Mouse (Mus musculus): Measurements from ENCODE around the gene Mpp4.

Gene Mpp4

GRCm38 (mm10) chr1:59163030-59163461, at the start of gene Mpp4:
Gene Mpp4, minus strand, starts transcription at chr1:59163389.
- no peak for DNase-seq (ENCODE audit: low read depth)

DNA sequence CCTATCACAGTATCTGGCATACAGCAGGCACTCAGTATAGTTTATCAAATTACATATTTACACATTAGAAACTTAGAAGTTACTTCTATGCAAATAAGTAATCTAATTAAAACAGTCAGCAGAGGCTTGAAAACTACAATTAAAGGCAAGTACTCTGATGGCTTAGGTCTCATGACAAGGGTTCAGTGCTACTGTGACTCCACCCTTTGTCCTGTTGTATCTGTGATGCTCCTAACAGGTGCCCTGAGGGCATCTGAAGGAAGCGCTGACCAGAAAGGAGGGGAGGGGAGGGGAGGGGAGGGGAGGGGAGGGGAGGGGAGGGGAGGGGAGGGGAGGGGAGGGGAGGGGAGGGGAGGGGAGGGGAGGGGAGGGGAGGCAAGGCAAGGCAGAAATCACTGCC, 49.8 kb upstream of the Mpp4 start:
- DNase-seq (ENCODE audit: low read depth) = no peak

DNA sequence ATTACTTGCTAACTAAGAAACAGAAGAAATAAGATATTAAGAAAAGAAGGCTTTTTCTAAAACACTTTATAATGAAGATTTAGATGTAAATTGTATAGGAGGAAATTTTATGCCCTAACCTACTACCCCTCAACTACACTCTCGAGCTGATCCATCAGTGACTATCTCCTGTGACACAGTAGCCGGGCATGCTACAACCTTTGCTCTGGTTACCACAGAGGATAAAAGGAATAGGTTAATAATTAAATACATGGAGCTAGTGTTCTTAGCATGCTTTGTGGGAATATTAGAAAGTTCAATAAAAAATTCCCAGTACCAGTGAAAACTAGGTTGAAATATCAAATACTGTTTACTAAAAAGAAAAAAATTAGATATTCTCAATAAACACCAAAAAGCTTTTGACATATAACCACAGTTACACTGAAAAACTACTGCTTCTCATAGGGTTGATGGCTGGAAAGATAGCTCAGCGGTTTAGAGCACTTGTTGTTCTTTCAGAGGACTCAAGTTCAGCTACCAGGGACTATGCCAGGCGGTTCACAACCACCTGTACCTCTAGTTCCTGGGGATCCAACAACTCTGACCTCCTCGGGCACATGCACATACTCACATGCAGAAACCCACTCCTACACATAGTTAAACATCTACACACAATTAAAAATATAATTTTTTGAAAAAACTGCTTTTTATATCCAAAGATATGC, 49.0 kb upstream of the Mpp4 start:
- DNase-seq (ENCODE audit: low read depth) = no peak

DNA sequence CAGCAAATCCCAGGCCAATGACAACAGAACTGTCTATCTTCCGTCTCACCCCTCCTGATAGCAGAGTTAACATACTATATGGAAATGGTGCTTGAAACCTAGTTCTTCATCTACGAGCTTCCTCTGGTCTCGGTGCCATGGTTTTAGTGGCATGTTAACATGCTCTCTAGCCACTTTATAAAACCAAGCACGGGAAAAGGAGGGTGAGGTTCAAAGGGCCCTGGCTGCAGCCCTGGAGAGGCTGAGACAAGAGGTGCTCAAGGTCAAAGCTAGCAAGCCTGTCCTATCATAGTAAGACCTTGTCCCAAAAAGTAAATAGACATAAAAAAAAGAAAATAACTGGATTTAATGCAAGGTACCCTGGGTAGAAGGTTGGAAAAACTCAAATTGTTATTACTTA, 48.5 kb upstream of the Mpp4 start:
- no peak for DNase-seq (ENCODE audit: low read depth)

DNA sequence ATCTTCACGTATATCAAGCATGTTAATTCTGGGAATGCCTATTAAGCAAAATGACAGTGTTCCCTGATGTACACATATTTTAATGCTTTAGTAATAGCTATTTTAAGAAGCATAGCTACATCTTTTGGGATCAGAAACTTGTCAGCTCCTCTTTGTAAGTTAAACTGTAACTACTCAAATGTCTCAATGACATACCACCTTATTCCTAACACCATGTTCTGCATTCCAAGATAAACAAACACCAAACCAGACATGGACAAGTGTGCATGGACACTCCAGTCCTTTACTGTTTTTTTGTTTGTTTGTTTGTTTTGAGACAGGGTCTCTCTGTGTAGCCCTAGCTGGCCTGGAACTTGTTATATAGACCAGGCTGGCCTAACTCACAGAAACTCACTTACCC, 45.1 kb upstream of the Mpp4 start:
- DNase-seq (ENCODE audit: low read depth) = no peak

- no peak for DNase-seq (ENCODE audit: low read depth)
These were observed 41.3 kb upstream of the Mpp4 start for GRCm38 (mm10) chr1:59204489-59204888.

DNA sequence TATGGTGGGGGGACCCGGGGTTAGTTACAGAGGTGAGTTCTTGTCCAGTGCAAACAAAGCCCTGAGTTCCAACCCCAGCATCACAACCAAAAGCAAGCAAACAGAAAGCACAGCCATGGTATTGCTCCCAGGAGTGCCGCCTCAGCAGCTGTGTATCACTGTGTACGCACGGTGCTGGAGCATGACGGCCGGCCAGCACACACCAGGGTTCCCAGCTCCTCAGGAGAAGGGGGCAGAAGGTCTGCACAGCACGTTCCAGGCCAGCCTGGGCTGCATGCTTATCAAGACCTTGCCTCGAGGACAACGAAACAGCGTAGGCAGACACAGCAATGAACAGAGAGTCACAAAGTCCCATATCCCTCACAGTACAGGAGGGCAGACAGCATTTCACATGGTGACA, 39.2 kb upstream of the Mpp4 start:
- no peak for DNase-seq (ENCODE audit: low read depth)

DNA sequence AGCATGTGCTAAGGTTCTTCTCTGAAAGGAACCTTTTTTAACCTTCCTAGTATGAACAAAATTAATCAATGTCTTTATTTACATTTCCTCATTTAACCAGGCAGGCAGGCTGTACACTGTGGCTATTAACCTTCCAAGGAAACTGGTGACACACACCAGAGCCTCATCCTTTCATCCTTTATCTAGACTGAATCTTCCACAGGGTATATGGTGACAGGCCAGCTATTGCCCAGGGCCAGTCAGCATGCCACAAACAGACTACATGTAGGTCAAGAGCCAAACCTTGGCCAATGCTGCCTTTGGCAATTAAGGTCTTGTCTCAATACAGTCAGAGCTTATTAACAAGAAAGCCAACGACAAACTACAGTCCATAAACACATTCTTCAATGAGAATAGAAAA, 38.4 kb upstream of the Mpp4 start:
- no peak for DNase-seq (ENCODE audit: low read depth)

GRCm38 (mm10) chr1:59200960-59201359, 37.8 kb upstream of the Mpp4 start:
- no peak for DNase-seq (ENCODE audit: low read depth)

DNA sequence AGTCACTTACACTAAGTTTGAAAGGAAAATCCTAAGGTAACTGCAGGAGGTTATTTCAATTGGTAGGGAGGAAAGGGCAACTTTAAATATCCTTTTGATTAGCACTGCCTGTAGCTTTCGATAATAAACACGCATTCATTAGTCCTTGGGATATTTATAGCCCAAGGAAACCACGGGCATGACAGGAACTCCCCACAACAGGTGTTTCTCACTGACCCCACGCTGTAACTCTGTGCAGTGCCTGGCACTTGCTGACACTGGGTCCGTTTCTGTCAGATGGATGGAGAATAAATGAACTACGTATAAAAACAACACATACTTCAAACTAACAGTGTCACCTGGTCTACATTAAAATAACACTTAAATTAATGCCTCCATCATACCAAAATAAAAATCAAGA, 31.8 kb upstream of the Mpp4 start:
- DNase-seq (ENCODE audit: low read depth) = no peak

- no peak for DNase-seq (ENCODE audit: low read depth)
These were observed 24.6 kb upstream of the Mpp4 start for GRCm38 (mm10) chr1:59187786-59188185.

DNA sequence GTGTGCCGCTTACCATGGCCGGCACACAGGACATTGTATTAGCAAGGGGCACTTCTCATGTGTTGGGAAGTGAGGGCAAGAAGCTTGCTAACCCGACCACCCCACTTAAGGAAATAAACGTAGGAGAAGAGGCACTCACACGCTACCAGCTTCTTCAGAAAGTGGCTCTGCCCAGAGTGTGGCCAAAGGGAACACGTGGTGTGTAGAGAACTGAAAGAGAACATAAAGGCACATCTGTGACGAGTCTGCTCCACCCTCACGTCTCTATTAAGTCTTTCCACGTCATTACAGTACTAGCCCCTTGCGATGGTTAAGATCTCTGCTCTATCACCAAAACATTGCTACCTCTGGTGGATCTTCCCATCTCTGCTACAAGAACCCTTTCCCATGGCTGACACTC, 23.1 kb upstream of the Mpp4 start:
- DNase-seq (ENCODE audit: low read depth) = no peak

DNA sequence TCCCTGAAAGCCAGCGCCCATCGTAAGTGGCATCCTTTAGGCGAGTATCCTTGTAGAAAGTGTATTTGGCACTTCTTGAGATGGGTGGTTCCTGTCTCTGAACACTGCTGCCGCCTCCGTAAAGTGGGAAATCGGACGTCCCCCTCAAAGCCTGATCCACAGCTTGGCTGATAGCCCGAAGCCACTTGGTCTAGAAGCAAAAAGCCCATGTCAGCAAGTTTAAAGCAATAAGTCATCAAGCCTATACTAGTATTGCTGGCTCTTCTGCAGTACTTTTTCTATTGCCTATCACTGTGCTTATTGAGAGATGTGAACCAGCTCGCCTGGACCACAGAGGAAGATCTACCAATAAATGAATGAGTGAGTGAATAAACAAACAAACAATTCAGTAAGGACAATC, 22.2 kb upstream of the Mpp4 start:
- no peak for DNase-seq (ENCODE audit: low read depth)

- peak; percentile 27 for DNase-seq (ENCODE audit: low read depth)
These were observed 19.9 kb upstream of the Mpp4 start for GRCm38 (mm10) chr1:59183045-59183444.

- DNase-seq (ENCODE audit: low read depth) = no peak
These were observed 19.2 kb upstream of the Mpp4 start for GRCm38 (mm10) chr1:59182373-59182772.

- no peak for DNase-seq (ENCODE audit: low read depth)
These were observed 16.8 kb upstream of the Mpp4 start for GRCm38 (mm10) chr1:59180003-59180402.

GRCm38 (mm10) chr1:59178401-59178800, 15.2 kb upstream of the Mpp4 start:
- DNase-seq (ENCODE audit: low read depth) = no peak

DNA sequence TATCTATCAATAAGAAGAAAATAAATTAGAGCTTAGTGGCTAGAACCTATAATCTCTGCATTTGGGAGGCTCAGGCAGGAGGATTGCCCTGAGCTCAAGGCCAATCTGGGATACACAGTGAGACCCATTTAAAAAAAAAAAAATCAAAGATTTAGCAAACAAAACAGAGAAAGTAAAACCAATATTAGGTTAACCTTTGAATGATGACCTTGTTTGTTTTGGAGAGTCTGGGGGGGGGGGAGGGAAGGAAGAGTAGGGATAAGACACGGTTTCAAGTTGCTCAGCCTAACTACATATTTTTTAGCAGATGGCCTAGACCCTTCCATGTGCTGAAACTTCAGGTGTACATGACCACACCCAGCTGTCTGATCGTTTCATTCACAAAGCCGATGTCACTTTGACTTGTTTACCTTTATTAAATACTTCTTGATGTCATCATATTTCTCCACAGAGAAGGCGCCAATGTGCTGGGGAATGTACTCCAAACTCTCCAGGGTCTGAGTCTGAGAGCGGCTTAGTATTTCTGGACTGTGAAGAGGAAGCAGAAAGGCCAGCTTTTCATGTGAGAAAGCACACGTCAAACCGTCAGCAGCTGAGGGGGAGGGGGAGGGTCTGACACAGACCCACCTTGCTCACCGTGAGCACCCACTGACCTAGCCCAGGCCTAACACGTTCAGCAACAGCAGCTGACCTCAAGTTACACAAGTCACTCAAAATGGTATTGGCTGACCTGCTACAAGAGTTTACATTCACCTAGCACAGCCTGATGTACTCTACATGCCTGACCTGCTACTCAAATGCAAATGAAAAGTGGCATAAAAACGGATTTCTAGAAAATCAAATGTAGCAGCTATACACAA, 11.6 kb upstream of the Mpp4 start:
- no peak for DNase-seq (ENCODE audit: low read depth)

- DNase-seq (ENCODE audit: low read depth) = no peak
These were observed 9.8 kb upstream of the Mpp4 start for GRCm38 (mm10) chr1:59173023-59173422.

GRCm38 (mm10) chr1:59171875-59172274, 8.7 kb upstream of the Mpp4 start:
- DNase-seq (ENCODE audit: low read depth) = no peak

- no peak for DNase-seq (ENCODE audit: low read depth)
These were observed 7.1 kb upstream of the Mpp4 start for GRCm38 (mm10) chr1:59170290-59170689.

GRCm38 (mm10) chr1:59169586-59169985, 6.4 kb upstream of the Mpp4 start:
- no peak for DNase-seq (ENCODE audit: low read depth)

- no peak for DNase-seq (ENCODE audit: low read depth)
These were observed 5.4 kb upstream of the Mpp4 start for GRCm38 (mm10) chr1:59168556-59168955.
